Comparison of ENCODE assay signal across 11 mouse cellular contexts in genomic region chr17:63246144-63246619, GRCm38 (mm10).
A peak's percentile ranks its signal among the peaks of the same experiment; 100 is the strongest.
DNase-seq lines count a peak whose midpoint lies in the region; ATAC-seq lines count a peak whose summit lies in the region.
"Had no signal": no experiment of that assay in that cellular context is flagged by ENCODE, and none has a peak within 500 bp of the region (broad histone marks: within the 10 kb centered on the region; RNA-seq: fewer than 3 reads in every experiment).

No protein-coding gene starts in this region.

- H3K9ac ChIP-seq in heart, embryonic 12.5 days, result no peak overlapping the region
- H3K9ac ChIP-seq in kidney, embryonic 16.5 days (replicated peaks; ENCODE audit: low read length), result no peak overlapping the region
- no peak overlapping the region for H3K9ac ChIP-seq in forebrain, embryonic 13.5 days
- H3K9ac ChIP-seq: neural tube, embryonic 15.5 days had no signal

- ATAC-seq in heart, embryonic 12.5 days (ENCODE audit: insufficient number of reproducible peaks, low FRiP score), result no peak
- peak; percentile 35; the same call in 1 of the 2 replicates for ATAC-seq in erythroblast, adult 5-6 weeks (replicated peaks; ENCODE audit: low FRiP score, poor library complexity, severe bottlenecking)
- ATAC-seq in kidney, embryonic 16.5 days (ENCODE audit: low FRiP score, low TSS enrichment), result peak; percentile 78
- peak; percentile 64 for ATAC-seq in megakaryocyte progenitor cell, adult 5-6 weeks (replicated peaks; ENCODE audit: poor library complexity)
- ATAC-seq in forebrain, embryonic 13.5 days, result no peak
- ATAC-seq: lung, postnatal 0 days; midbrain, embryonic 16.5 days had no signal

- H3K36me3 ChIP-seq in heart, embryonic 12.5 days, result peaks cover 6% of the 10 kb centered on the region; the same call in 1 of the 2 replicates
- no peaks in the 10 kb centered on the region for H3K36me3 ChIP-seq in kidney, embryonic 16.5 days (ENCODE audit: insufficient read depth, low read length)
- no peaks in the 10 kb centered on the region for H3K36me3 ChIP-seq in forebrain, embryonic 13.5 days (ENCODE audit: poor library complexity, severe bottlenecking)
- H3K36me3 ChIP-seq: neural tube, embryonic 15.5 days had no signal

- H3K4me1 ChIP-seq in heart, embryonic 12.5 days (replicated peaks), result peaks cover 5% of the 10 kb centered on the region; the same call in 1 of the 2 replicates
- peaks cover 4% of the 10 kb centered on the region; the same call in 1 of the 2 replicates for H3K4me1 ChIP-seq in kidney, embryonic 16.5 days (ENCODE audit: insufficient read depth, low read length)
- no peaks in the 10 kb centered on the region for H3K4me1 ChIP-seq in forebrain, embryonic 13.5 days
- H3K4me1 ChIP-seq: neural tube, embryonic 15.5 days had no signal

- no peak overlapping the region for H3K27ac ChIP-seq in heart, embryonic 12.5 days (ENCODE audit: poor library complexity, severe bottlenecking)
- H3K27ac ChIP-seq in kidney, embryonic 16.5 days (ENCODE audit: low read length), result no peak overlapping the region
- no peak overlapping the region for H3K27ac ChIP-seq in forebrain, embryonic 13.5 days
- H3K27ac ChIP-seq: neural tube, embryonic 15.5 days had no signal

- no peak overlapping the region for H3K4me2 ChIP-seq in heart, embryonic 12.5 days
- no peak overlapping the region for H3K4me2 ChIP-seq in kidney, embryonic 16.5 days (replicated peaks; ENCODE audit: low read depth, low read length)
- no peak overlapping the region for H3K4me2 ChIP-seq in forebrain, embryonic 13.5 days
- H3K4me2 ChIP-seq: neural tube, embryonic 15.5 days had no signal

- no peaks in the 10 kb centered on the region for H3K9me3 ChIP-seq in heart, embryonic 12.5 days (replicated peaks)
- H3K9me3 ChIP-seq in kidney, embryonic 16.5 days (ENCODE audit: low read length), result no peaks in the 10 kb centered on the region
- no peaks in the 10 kb centered on the region for H3K9me3 ChIP-seq in forebrain, embryonic 13.5 days (replicated peaks)
- H3K9me3 ChIP-seq: neural tube, embryonic 15.5 days had no signal

- WGBS in heart, embryonic 12.5 days, result 70% methylated on average over 7 of the region's 7 CpGs
- 57% methylated on average over 7 of the region's 7 CpGs for WGBS in kidney, embryonic 16.5 days
- WGBS in forebrain, embryonic 13.5 days, result 93% methylated on average over 7 of the region's 7 CpGs

- H3K4me3 ChIP-seq in heart, embryonic 12.5 days, result no peak overlapping the region
- H3K4me3 ChIP-seq in kidney, embryonic 16.5 days (ENCODE audit: low read length), result no peak overlapping the region
- no peak overlapping the region for H3K4me3 ChIP-seq in forebrain, embryonic 13.5 days
- H3K4me3 ChIP-seq: neural tube, embryonic 15.5 days had no signal

- peak; percentile 81 for DNase-seq in heart, adult 11 months
- DNase-seq in adipocyte (ENCODE audit: low spot score), result no peak
- DNase-seq in adrenal gland, postnatal 36 days, result no peak

- H3K27me3 ChIP-seq in heart, embryonic 12.5 days (replicated peaks), result no peaks in the 10 kb centered on the region
- H3K27me3 ChIP-seq in kidney, embryonic 16.5 days (ENCODE audit: insufficient read depth, low read length), result no peaks in the 10 kb centered on the region
- no peaks in the 10 kb centered on the region for H3K27me3 ChIP-seq in forebrain, embryonic 13.5 days
- H3K27me3 ChIP-seq: neural tube, embryonic 15.5 days had no signal

Comparison
In these comparisons a context has a peak if more than half of its experiments do, and no peak if none do; other contexts are left out.
1. ATAC-seq: peak in erythroblast, adult 5-6 weeks (single experiment), kidney, embryonic 16.5 days (single experiment) and megakaryocyte progenitor cell, adult 5-6 weeks (single experiment); none in heart, embryonic 12.5 days (single experiment) and forebrain, embryonic 13.5 days (single experiment).